Mouse (Mus musculus): ENCODE data around the gene Gm4724.
"Not testable (repeated sequence)": the region's sequence is repeated elsewhere in the genome, so short reads cannot be mapped to it uniquely, and the experiment has no call there.

The Gm4724 gene

GRCm38 (mm10) chr2:175435707-175436106 lies at the start of gene Gm4724:
Gene Gm4724 (minus strand): TSS chr2:175435807.
- DNase-seq (ENCODE audit: low spot score in 2 of 2): not testable (repeated sequence)

- DNase-seq (ENCODE audit: low spot score in 2 of 2): not testable (repeated sequence)
These were observed 34.1 kb upstream of the Gm4724 start, which contains the start of gene Zfp965 for GRCm38 (mm10) chr2:175469685-175470084. Gene Zfp965 (plus strand): TSS chr2:175469985.

Measured in frontal cortex, postnatal 10 days (tissue).